Mouse (Mus musculus) C2C12 (cell line): Measurements from ENCODE around the gene Runx1.

Source experiments
- CEBPB ChIP-seq: IDR thresholded peaks from one replicate; pipeline ENCODE4 v1.6.1; 2011; ENCODE audit warnings: low read depth, mild to moderate bottlenecking, control low read depth, moderate library complexity
- CTCF ChIP-seq: IDR thresholded peaks from one replicate; pipeline ENCODE4 v1.5.1; 2011; ENCODE audit not compliant: control insufficient read depth, insufficient read depth, insufficient read length
- FOSL1 ChIP-seq: IDR thresholded peaks from one replicate; pipeline ENCODE4 v1.8.0; 2011; ENCODE audit warnings: mild to moderate bottlenecking, low read length; ENCODE audit not compliant: poor library complexity, insufficient read depth, severe bottlenecking
- MAX ChIP-seq: IDR thresholded peaks from one replicate; pipeline ENCODE4 v1.6.1; 2011; ENCODE audit warnings: mild to moderate bottlenecking, control low read depth
- MYOD1 ChIP-seq: IDR thresholded peaks from one replicate; pipeline ENCODE4 v1.6.1; 2011; ENCODE audit warnings: low read depth; ENCODE audit not compliant: control insufficient read depth, insufficient read length
- MYOG ChIP-seq: IDR thresholded peaks from one replicate; pipeline ENCODE4 v1.6.1; 2011; ENCODE audit not compliant: control insufficient read depth, insufficient read length; ENCODE audit errors: extremely low read depth
- USF1 ChIP-seq: IDR thresholded peaks from one replicate; pipeline ENCODE4 v1.6.1; 2011; ENCODE audit warnings: low read depth, mild to moderate bottlenecking, control low read depth, moderate library complexity

DNA sequence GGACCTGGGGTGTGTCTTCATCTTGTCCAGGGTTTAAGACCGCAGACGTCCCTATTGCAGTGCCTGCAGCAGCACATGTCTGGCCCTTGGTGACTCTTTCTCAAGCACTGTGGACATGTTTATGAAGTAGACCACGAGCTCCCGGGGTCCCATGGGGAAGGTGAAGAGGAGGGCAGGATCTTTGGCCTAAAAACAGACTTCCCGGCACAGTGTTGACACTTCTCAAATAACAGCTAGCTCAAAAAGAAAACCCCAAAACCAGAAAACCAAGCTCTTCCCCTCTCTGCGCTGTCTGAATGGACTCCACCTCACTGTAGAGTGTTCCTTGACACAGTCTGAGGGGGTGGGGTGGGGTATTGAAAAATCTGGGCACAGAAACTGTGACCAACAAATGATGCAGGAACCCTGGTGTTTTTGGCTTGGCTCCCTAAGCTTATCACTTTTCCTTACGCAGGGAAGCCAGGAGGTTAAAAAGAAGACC is 42.3 kb downstream of the Runx1 start:
- TF ChIP-seq CTCF (no peak), USF1 (no peak), MYOG (no peak), MAX (no peak), MYOD1 (no peak), FOSL1 (no peak), CEBPB (no peak)
